Mouse (Mus musculus) liver, embryonic 13.5 days (tissue): ENCODE data around the gene Kazn. TPM values are rescaled to one million over a fixed set of nuclear protein-coding genes. Genes with fewer than 3 reads are reported as not detected.

Experiments used
- ATAC-seq: fragments of 200-750 bp; cut with Nextera tagmentation; 2 replicates; pipeline ENCODE4 v1.8.0; 2017; ENCODE audit warnings: low read depth, mild to moderate bottlenecking, moderate number of reproducible peaks, moderate library complexity
- DNase-seq: peaks from one replicate; pipeline ENCODE4 v3.0.0; 2022
- H3K27ac ChIP-seq: fragments of 300-500 bp; sonication (generic); 2 replicates; pipeline ENCODE4 v1.5.1; 2015; ENCODE audit warnings: moderate library complexity, mild to moderate bottlenecking, inconsistent platforms
- H3K27me3 ChIP-seq: fragments of 300-500 bp; sonication (generic); 2 replicates; pipeline ENCODE4 v1.6.1; 2015; ENCODE audit warnings: mild to moderate bottlenecking, inconsistent platforms
- H3K36me3 ChIP-seq: fragments of 300-500 bp; sonication (generic); 2 replicates; pipeline ENCODE4 v1.6.1; 2015; ENCODE audit warnings: mild to moderate bottlenecking, inconsistent platforms
- H3K4me1 ChIP-seq: fragments of 300-500 bp; sonication (generic); replicated peaks from 2 replicates; pipeline ENCODE4 v1.6.1; 2015; ENCODE audit warnings: inconsistent platforms
- H3K4me2 ChIP-seq: fragments of 300-500 bp; sonication (generic); 2 replicates; pipeline ENCODE4 v1.6.1; 2015; ENCODE audit warnings: inconsistent platforms, mild to moderate bottlenecking, moderate library complexity
- H3K4me3 ChIP-seq: fragments of 300-500 bp; sonication (generic); replicated peaks from 2 replicates; pipeline ENCODE4 v1.5.1; 2015; ENCODE audit warnings: mild to moderate bottlenecking, inconsistent platforms
- H3K9ac ChIP-seq: fragments of 300-500 bp; sonication (generic); 2 replicates; pipeline ENCODE4 v1.6.1; 2015; ENCODE audit warnings: mild to moderate bottlenecking, inconsistent platforms
- H3K9me3 ChIP-seq: fragments of 300-500 bp; sonication (generic); replicated peaks from 2 replicates; pipeline ENCODE4 v1.6.1; 2016; ENCODE audit warnings: inconsistent platforms
- WGBS: fragments of 180-500 bp; shearing (Covaris S2); methylation state at CpG from one replicate; pipeline ENCODE4 v1.1.7; 2015; ENCODE audit not compliant: insufficient replicate concordance; 5-methylcytosine and 5-hydroxymethylcytosine counted together
- polyA plus RNA-seq: library from polyadenylated mRNA; unstranded; fragments of >200 nt; fragmentation: Nextera tagmentation; extraction: Ambion mirVana; gene quantifications from 2 replicates; pipeline ENCODE4 v1.2.1, GENCODE M21; 2015

Gene Kazn
- polyA plus RNA-seq, 1 experiment from 2014 or later = 0.65 TPM

DNA sequence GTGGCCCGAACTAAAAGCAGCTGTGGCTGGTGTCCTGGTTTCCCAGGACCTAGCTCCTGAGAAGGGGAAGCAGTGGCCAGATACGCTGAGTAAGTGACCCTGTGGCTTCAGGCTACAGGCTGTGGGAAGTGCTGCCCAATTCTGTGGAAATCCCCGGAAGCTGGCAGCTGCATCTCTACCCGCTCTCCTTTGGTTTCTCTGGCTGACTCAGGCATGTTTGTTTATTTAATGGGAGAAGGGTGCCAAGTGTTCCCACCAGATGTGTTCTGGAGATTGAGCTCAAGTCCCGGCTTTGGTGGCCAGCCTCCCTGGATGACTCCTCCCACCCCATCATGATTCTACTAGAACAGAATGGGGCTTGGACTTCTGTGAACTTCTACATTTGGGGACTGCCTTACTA is 141.3 kb downstream of the Kazn start:
- Histone ChIP-seq H3K4me3 (no peak overlapping the region), H3K27me3 (0 out of 2 replicates have a peak, but pooled peaks cover 4% of the 10 kb centered on the region), H3K9ac (no peak overlapping the region), H3K4me1 (peaks cover 17% of the 10 kb centered on the region), H3K27ac (no peak overlapping the region; the same call in 1 of the 2 replicates), H3K4me2 (peak overlapping the region; percentile 37), H3K9me3 (no peaks in the 10 kb centered on the region), H3K36me3 (no peaks in the 10 kb centered on the region)
- DNase-seq = no peak
- ATAC-seq = no peak
- 9% methylated on average over 5 of the region's 5 CpGs for WGBS

DNA sequence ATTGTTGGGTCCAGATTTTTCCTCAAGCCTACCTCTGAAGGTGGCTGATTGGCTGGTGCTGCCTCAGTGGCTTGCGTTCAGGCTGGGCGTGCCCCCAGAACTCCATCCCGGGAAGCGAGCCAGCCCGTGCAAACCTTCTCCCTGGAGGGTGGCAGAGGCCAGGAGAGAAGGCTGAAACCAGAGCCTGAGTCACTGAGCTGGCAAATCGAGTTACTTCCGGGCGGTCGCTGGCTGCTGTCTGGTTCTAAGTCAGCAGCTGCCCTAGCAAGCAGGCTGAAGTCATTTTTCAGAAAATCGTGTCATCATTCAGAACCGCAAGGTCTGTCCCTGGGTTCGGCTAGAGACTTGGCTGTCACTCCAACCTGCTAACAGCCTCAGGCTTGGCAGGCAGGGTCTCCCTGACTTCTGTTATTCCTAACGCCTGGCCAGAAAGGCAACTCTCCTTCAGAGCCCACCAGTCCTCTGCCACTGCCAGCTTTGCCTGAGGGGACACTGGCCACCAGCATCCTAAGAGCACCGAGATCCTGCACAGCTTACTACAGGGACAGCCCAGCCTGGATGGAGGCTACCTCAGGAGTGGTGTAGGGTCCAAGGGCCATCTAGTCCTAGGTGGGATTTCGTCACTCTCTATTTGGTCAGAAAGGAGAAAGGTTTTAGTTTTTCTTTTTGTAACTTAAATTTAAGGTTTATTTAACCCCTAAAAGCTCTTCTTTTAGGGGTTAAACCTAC is 143.5 kb downstream of the Kazn start:
- Histone ChIP-seq H3K4me3 (no peak overlapping the region), H3K4me2 (no peak overlapping the region), H3K27me3 (no peaks in the 10 kb centered on the region), H3K36me3 (no peaks in the 10 kb centered on the region), H3K9me3 (no peaks in the 10 kb centered on the region), H3K9ac (no peak overlapping the region), H3K27ac (no peak overlapping the region), H3K4me1 (peaks cover 17% of the 10 kb centered on the region)
- 49% methylated on average over 15 of the region's 15 CpGs for WGBS
- DNase-seq (no peak), ATAC-seq (no peak)

DNA sequence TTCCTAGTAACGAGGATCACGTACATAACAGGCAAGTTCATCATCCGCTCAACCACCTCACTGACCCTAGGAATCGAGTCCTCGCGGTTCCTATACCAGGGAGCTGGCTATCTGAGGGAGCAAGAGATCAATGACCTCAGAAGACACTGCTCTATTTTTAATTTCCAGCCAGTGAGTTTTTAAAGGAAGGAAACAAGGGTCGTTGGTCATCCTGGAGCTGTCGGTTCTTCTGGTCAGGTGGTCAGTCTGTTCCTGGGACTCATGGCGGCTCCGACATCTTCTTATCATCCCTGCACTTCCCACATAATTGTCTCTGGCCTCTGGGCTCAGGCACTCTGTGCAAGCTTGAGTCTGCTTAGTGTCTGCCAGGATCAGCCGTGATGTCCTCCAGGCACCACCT is 144.8 kb downstream of the Kazn start:
- Histone ChIP-seq H3K4me3 (no peak overlapping the region), H3K9me3 (no peaks in the 10 kb centered on the region), H3K27me3 (no peaks in the 10 kb centered on the region), H3K4me2 (no peak overlapping the region), H3K9ac (no peak overlapping the region), H3K36me3 (no peaks in the 10 kb centered on the region), H3K27ac (no peak overlapping the region), H3K4me1 (peaks cover 17% of the 10 kb centered on the region)
- DNase-seq (no peak), ATAC-seq (0 out of 2 replicates have a peak, but pooled peaks have one; percentile 19)
- 54% methylated on average over 11 of the region's 11 CpGs for WGBS

DNA sequence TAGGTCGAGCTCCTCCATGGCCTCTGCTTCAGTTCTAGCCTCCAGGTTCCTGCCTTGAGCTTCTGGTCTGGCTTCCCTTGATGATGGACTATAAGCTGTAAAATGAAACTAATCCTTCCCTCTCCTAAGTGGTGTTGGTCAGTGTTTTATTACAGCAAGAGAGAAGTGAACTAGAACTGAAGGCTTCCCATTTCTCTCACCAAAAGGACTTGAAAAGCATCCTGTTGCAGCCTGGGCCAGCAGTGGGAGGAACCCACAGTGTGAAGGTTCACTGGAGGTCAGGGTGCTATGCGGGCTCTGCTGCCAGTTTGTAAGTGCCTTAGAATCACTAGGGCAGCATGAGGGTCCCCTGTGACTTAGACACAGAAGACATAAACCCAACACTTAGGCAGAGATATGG is 148.1 kb downstream of the Kazn start:
- ATAC-seq = no peak
- Histone ChIP-seq H3K27me3 (peaks cover 7% of the 10 kb centered on the region; the same call in 1 of the 2 replicates), H3K4me1 (peaks cover 8% of the 10 kb centered on the region; the same call in 1 of the 2 replicates), H3K9me3 (no peaks in the 10 kb centered on the region), H3K4me3 (no peak overlapping the region), H3K9ac (no peak overlapping the region), H3K36me3 (no peaks in the 10 kb centered on the region), H3K4me2 (no peak overlapping the region), H3K27ac (no peak overlapping the region)
- WGBS = 51% methylated on average over 2 of the region's 2 CpGs
- no peak for DNase-seq

DNA sequence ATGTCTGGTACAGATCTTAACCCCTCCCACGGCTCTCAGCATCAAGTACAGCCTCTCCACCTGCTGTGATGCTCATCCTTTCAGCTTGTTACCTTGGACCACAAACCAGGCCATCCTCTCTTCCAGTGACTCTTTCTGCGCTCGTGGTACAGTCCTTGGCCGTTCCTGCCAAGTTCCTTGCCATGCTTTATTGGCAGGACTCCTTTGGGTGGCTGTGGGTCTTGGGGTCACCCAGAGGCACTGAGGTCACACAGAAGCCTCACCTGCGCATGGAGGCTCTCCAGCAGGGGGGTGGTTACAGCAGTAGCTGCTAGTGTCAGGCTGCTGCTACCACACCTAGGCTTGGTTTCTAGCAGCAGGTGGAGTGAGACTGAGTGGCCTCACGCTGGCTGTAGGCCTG is 149.2 kb downstream of the Kazn start:
- H3K27me3 ChIP-seq = peaks cover 18% of the 10 kb centered on the region
- no peak for ATAC-seq
- no peak overlapping the region for H3K27ac ChIP-seq
- DNase-seq = no peak
- H3K36me3 ChIP-seq = no peaks in the 10 kb centered on the region
- H3K9me3 ChIP-seq = no peaks in the 10 kb centered on the region
- no peak overlapping the region for H3K4me3 ChIP-seq
- no peak overlapping the region for H3K9ac ChIP-seq
- no peak overlapping the region for H3K4me2 ChIP-seq
- WGBS = 55% methylated on average over 6 of the region's 6 CpGs
- H3K4me1 ChIP-seq = peaks cover 4% of the 10 kb centered on the region; the same call in 1 of the 2 replicates

DNA sequence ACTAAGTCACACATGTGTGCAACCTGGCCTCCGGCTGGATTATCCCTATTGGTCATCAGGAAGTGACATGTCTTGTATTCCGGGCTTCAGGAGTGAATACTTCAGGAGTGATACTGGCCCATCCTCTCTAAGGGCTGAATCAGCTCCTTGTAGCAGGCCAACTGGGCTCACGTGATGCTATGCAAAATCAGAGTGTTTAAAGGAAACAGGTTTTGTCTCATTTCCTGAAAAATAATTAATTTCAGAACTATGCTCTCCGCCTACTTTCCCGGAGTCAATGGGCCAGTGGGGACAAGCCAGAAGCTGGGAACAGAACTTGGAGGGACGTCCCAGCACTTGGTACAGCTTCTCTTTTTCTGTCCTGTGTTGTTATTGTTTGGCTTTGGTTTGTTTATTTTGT is 150.4 kb downstream of the Kazn start:
- no peak for DNase-seq
- Histone ChIP-seq H3K27ac (no peak overlapping the region), H3K4me1 (peaks cover 4% of the 10 kb centered on the region; the same call in 1 of the 2 replicates), H3K9ac (no peak overlapping the region), H3K4me2 (no peak overlapping the region), H3K27me3 (peaks cover 29% of the 10 kb centered on the region), H3K9me3 (no peaks in the 10 kb centered on the region), H3K36me3 (no peaks in the 10 kb centered on the region), H3K4me3 (no peak overlapping the region)
- WGBS = 50% methylated on average over 6 of the region's 6 CpGs
- no peak for ATAC-seq

DNA sequence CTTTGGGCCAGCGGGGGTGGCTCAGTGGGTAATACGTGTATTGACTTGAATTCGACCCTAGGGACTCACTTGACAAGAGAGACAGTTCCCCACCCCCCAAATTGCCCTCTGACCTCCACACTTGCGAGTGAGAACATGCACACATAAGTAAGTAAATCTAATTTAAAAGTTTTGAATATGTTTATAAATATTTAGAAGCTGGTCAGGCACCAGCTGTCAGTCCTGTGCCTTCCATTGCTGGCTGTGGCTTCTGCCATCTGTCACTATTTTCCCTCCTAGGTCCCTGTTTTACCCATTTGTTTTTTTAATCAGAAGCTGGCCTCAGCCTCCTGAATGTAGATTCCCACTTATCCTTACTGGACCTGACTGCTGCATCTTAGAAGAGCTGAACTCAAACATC is 150.8 kb downstream of the Kazn start:
- no peak for ATAC-seq
- whole genome bisulfite sequencing = 52% methylated on average over 4 of the region's 4 CpGs
- no peaks in the 10 kb centered on the region for H3K9me3 ChIP-seq
- no peak overlapping the region for H3K27ac ChIP-seq
- no peak overlapping the region for H3K4me2 ChIP-seq
- H3K9ac ChIP-seq = no peak overlapping the region
- H3K4me3 ChIP-seq = no peak overlapping the region
- DNase-seq = no peak
- no peaks in the 10 kb centered on the region for H3K36me3 ChIP-seq
- peaks cover 33% of the 10 kb centered on the region for H3K27me3 ChIP-seq
- peaks cover 4% of the 10 kb centered on the region; the same call in 1 of the 2 replicates for H3K4me1 ChIP-seq

DNA sequence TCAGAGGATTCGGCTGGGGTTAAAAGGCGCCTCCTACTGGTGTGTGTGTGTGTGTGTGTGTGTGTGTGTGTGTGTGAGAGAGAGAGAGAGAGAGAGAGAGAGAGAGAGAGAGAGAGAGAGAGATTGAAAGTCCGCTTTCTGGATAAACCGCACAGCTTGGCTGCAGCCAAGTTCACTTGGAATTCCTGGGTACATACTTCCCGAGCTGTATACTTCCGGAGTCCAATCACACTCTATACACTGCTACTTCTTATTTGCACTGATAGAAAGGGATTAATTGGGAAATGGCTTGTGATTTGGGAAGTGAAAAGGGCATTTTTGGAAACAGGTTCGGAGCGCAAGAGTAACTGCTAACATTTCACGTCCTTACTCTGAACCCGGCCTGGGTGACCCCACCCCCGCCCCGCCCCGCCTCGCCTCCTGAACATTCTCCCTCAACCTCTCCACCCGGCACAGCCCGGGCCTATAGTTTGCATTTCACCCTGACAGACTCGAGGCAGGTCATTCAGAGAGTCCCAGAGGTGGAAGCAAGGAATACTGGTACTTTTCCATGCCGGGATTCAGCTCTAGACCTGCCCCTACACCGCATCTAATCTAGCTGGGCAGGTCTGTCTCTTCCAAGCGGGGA is 154.2 kb downstream of the Kazn start:
- H3K27ac ChIP-seq = peak overlapping the region; percentile 58
- H3K9me3 ChIP-seq = no peaks in the 10 kb centered on the region
- H3K27me3 ChIP-seq = peaks cover 51% of the 10 kb centered on the region
- H3K9ac ChIP-seq = peak overlapping the region; percentile 64; the same call in 1 of the 2 replicates
- peak overlapping the region; percentile 57 for H3K4me3 ChIP-seq
- H3K4me2 ChIP-seq = peak overlapping the region; percentile 62
- no peak for ATAC-seq
- WGBS = 8% methylated on average over 20 of the region's 20 CpGs
- no peak for DNase-seq
- no peaks in the 10 kb centered on the region for H3K36me3 ChIP-seq
- peaks cover 31% of the 10 kb centered on the region for H3K4me1 ChIP-seq

DNA sequence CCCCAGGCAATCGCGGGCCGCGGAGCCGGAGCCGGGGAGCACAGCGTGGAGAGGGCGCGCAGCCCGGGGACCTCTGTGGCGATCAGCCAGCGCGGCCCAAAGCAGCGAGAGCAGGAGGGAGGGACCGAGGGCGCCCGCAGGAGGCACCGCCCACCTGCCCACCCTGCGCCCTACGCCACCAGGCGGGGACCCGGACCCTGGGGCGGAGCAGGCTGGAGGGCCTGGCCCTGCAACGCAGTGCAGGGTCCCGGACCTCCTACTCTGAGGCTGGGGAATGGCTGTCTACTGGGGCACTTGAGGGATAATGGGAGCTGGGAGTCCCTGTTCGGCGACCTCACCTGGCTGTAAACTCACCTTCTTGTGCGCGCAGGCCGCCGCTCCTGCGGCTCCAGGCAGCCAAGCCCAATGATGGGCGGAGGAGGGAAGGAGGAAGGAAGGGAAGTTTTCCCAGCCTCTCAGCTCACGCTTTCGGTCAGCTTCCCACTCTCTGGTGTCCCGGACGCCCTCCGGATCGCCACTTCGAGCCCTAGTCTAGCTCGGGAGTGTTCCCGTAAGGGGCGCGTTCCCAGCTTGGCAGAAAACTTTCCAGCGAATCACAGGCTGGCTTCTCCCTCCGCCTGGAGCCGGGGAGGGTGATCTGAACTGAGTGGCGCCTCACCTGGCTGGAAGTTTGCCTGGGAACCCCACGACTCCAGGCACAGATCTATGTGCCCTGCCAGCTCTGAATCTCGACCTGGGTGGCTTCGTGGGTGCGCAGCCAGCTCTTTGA is 154.9 kb downstream of the Kazn start, which contains the start of gene Tmem51:
Gene Tmem51 (minus strand): TSS at position 174 of the 769 bp plus-strand sequence.
- Histone ChIP-seq H3K4me1 (peaks cover 37% of the 10 kb centered on the region), H3K36me3 (no peaks in the 10 kb centered on the region), H3K4me2 (peak within 1 kb of the TSS; percentile 62), H3K27me3 (peaks cover 58% of the 10 kb centered on the region), H3K9me3 (no peaks in the 10 kb centered on the region), H3K9ac (peak within 1 kb of the TSS; percentile 64), H3K4me3 (peak within 1 kb of the TSS; percentile 57), H3K27ac (peak within 1 kb of the TSS; percentile 65)
- ATAC-seq = peak; percentile 76
- DNase-seq = no peak
- under 1% methylated on average over 43 of the region's 52 CpGs for WGBS

DNA sequence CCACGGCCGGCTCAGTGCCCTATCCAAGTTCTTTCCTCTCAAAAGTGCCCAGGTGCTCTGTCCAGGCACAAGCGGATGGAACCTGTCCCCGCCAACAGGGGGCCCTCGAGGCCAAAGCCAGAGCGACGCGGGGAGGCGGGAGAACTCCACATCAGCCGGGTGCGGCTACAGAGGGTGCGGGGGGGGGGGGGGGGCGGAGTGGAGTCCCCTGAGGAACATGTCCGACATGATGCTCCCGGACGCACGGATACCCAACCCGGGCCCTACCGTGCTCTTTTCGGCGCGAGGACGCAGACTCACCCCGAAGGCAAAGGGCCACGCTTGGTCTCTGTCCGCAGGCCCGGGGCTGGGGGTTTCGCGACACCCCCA is 155.5 kb downstream of the Kazn start:
- peak overlapping the region; percentile 57 for H3K4me3 ChIP-seq
- DNase-seq (no peak), ATAC-seq (peak; percentile 39)
- H3K4me2 ChIP-seq = peak overlapping the region; percentile 62
- 0% methylated on average over 26 of the region's 29 CpGs for WGBS
- no peaks in the 10 kb centered on the region for H3K9me3 ChIP-seq
- peak overlapping the region; percentile 65 for H3K27ac ChIP-seq
- H3K36me3 ChIP-seq = no peaks in the 10 kb centered on the region
- H3K4me1 ChIP-seq = peaks cover 40% of the 10 kb centered on the region
- H3K9ac ChIP-seq = peak overlapping the region; percentile 64
- H3K27me3 ChIP-seq = peaks cover 58% of the 10 kb centered on the region

DNA sequence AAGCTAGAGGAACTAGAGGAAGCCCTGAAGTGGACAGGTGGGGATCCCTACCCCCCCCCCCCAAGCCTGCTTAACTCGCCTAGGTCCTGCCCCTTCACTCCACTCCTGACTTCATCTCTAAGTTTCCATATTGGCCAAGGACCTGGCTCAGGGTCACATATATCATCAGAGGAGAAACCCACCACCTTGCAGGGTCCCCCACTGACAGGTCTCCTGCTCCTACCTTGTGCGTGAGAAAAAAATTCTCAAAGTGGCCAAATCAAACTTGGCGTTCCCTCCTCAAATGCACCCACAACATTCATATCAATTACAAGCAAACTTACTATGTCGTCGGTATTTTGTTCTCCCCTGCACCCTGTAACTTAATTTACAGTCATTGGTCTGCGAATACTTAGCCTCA is 156.0 kb downstream of the Kazn start:
- Histone ChIP-seq H3K27ac (no peak overlapping the region), H3K9ac (peak overlapping the region; percentile 64; the same call in 1 of the 2 replicates), H3K27me3 (peaks cover 58% of the 10 kb centered on the region), H3K4me1 (peaks cover 44% of the 10 kb centered on the region), H3K4me2 (peak overlapping the region; percentile 62), H3K36me3 (no peaks in the 10 kb centered on the region), H3K4me3 (peak overlapping the region; percentile 57), H3K9me3 (no peaks in the 10 kb centered on the region)
- DNase-seq = no peak
- 43% methylated on average over 6 of the region's 6 CpGs for WGBS
- ATAC-seq = no peak
